Mouse (Mus musculus) left cerebral cortex, adult 18-20 months (tissue): ENCODE results near the gene Slc5a11. TPM values are rescaled to one million over a fixed set of nuclear protein-coding genes. Genes with fewer than 3 reads are reported as not detected.
A peak's percentile ranks its signal among the peaks of the same experiment; 100 is the strongest.

Experiments
- DNase-seq, 2 experiments: peaks; one replicate each; pipeline ENCODE4 v3.0.0; 2021 to 2022; ENCODE audit warnings: low spot score in 2 of 2, mixed read lengths in 1 of 2
- total RNA-seq, 2 experiments: library from RNA; stranded (reverse); gene quantifications; 2 replicates each; pipeline ENCODE4 v1.2.3; 2021

Gene Slc5a11
- total RNA-seq, 2 experiments from 2014 or later: 0.26 to 0.47 TPM

- DNase-seq: no peak
These were observed 62.0 kb downstream of the Slc5a11 start for GRCm38 (mm10) chr7:123276568-123276967.

DNA sequence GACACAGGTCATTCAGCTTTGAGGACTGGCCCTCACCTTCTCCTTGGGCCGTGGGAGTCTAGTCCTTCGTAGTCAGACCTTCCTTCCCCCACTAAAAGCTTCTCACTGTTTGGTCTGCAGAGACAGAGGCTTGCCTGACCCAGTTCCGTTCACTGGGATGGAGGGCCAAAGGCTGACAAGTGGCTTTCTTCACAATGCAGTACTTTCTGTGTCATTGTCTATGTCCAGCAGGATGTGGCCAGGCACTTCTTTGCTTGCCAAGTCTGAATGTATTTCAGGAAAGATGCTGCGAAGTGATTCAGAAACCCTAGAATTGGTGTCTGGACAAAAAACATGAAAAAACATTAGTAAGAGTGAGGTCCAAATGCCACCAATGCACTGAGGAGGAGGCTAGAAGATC is 65.2 kb downstream of the Slc5a11 start:
- no peak for DNase-seq

DNA sequence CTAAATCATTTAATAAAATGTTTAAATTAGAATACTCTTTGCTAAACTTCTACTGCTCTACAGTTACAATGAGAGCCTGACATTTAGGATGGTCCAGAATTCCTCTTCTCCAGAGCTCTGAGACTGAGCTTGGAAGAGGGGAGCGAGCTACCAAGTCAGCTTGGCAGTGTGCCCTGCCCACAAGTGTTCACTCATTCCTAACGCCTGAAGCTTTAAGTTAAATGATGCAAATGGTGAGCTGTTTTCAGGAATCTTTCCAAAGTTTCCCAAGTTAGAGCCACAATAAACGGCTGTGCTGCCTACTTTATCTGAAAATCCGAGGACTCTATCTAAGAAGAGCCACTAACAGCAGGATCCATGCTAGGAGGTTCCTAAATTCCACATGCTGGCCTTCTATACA is 69.2 kb downstream of the Slc5a11 start:
- DNase-seq: peak; percentile 35 to 56

GRCm38 (mm10) chr7:123285896-123286295 is 71.3 kb downstream of the Slc5a11 start:
- no peak for DNase-seq

DNA sequence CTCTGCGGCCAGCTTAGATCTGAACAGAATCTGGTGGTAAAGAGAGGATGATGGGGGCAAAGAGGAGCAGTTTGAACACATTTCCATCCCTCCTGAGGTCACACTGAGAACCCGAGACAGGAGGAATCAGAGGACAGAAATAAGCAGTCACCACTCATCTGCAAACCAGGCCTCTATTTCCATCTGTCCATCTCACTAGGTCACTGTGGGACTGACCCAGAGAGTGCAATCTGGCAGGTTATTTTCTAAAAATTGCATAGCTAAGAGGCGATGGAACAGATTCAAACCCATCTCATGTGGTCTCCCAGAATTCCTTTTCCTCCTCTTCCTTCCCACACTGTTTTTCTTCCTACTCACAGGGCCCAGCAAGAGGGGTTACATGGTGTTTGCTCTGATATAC is 73.3 kb downstream of the Slc5a11 start:
- DNase-seq: no peak

- no peak for DNase-seq
These were observed 74.6 kb downstream of the Slc5a11 start for GRCm38 (mm10) chr7:123289176-123289575.

DNA sequence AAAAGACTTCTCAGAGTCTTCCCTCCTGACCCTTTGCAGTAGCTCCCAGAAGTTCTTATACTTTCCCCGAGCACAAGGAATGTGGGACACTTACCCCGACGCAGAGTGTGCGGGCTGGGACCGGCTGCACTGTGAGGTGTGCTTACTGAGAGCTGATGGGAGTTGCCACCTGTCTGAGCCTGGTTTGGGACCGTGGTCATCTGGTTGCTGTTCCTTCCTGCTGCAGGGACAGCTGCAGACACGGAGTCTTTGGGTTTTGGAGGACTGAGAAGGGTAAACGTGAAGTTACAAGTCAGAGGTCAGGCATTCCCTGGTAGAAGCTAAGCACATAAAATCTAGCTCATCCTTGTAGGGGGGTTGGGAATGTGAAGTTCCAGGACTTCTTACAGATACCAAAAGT is 77.4 kb downstream of the Slc5a11 start:
- DNase-seq: no peak

- DNase-seq: no peak
These were observed 79.3 kb downstream of the Slc5a11 start for GRCm38 (mm10) chr7:123293898-123294297.

- no peak for DNase-seq
These were observed 80.8 kb downstream of the Slc5a11 start for GRCm38 (mm10) chr7:123295423-123295822.

DNA sequence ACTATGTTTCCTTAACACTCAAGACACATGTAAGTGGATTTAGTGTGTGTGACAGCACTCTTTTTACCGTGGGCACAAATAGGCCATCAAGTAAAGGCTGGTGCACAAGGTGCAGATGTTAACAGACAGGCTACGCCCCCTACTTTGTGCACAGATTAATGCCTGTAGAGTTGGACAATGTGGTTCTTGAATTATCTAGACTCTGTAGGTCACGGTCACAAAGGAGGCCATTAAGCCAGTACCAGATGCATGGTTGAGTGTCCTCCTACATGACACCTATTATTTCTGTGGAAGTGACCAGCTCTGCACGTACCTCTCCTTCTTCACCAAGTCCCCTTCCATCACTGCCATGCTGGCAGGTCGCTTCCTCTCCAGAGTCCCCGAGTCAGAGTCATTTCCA is 81.5 kb downstream of the Slc5a11 start:
- no peak for DNase-seq

DNA sequence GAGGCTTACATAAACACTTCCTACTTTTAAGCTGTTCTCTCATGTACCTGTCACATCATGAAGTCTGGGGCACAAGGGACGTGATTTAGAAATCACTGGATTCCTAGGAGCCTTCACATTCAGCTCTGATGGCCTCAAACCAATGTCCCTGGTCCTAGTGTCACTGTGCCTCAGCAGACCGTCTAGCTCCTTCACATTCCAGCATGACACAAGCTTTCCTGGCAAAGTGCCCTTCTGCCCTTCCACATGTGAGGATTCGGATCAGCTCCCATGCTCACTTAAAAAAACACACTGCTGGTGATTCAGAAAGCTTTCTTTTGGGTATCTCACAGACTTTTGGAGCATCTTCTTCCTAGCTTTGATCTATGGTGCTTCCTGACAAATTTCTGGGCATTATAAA is 83.6 kb downstream of the Slc5a11 start:
- peak in 1 of 2 experiments; percentile 37 for DNase-seq

- no peak for DNase-seq
These were observed 85.7 kb downstream of the Slc5a11 start for GRCm38 (mm10) chr7:123300258-123300657.

DNA sequence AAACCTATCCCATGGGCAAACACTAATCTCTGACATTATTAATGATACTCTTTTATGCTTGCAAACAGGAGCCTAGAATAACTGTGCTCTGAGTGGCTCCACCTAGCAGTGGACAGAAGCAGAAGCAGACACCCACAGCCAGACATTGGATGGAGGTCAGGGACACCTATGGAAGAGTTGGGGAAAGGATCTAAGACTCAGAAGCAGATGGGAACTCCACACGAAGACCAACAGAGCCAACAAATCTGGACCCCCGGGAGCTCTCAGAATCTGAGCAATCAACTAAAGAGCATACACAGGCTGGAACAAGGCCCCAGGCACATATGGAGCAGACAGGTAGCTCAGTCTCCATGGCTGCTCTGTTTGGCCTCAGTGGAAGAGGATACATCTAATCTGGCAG is 90.8 kb downstream of the Slc5a11 start:
- DNase-seq: no peak

DNA sequence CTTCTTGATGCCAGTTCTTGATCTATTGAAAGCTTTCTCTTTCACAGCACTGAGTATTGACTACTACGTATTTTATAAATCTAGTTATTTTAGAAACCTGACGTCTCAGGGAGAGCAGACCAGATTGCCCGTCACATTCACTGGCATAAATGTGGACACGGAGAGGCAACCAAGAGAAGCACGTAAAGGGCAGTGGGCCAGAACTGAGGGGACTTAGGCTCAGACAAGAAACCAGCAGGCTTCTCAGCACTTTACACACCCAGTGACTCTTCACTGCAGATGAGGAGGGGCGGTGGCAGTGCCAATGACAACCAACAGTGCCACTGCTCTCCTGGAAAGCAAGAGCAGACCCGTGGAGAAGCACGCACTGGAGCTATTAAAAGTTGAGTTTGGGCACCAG is 92.7 kb downstream of the Slc5a11 start:
- no peak for DNase-seq

DNA sequence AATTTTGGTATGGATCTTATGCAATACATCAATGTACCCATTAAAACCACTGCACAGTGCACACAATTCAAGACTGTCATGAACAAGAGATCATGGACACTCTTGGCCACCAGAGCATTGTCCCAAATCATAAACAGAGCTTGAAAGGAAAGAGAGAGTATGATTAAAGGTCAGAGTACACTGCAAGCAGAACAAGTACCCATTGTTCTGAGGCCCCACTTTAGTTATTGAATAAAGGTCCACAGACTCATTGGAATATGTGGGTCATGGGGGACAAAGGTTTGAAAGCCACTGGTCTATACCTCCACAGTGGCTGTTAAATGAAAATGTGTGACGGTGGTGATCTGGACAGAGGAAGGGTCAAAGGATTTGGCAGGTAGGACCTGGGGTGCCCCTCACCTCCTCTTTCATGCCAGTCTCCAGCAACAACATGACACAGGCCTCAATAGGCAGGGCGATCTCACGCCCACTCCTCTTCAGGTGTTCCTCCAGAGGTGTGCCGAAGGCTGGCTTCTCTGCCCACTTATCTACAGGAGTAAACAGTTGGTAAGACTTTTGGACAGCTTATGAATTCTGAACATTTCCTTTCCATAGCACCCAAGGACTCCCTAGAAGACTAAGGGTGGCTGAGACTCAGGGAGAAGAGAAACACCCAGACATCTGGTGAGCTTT is 93.4 kb downstream of the Slc5a11 start:
- DNase-seq: no peak

DNA sequence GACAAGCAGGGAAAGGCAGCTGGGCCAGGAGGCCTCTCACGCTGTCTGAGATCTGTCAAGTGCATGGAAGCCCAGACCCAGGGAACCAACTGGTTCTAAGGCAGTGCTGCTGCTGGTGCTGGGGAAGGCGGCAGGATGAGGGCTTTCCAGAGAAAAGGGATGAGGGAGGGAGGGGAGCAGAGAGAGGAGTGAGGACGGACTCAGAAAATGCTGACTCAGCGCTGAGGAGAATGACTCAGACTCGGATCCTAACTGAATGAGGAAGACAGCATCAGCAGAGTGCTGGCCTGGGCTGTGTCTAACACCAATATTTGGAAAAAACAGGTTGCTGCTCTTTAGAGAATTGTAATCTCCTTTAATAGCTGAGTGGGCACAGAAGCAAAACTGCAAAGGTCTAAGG is 97.3 kb downstream of the Slc5a11 start:
- peak in 1 of 2 experiments; percentile 39 for DNase-seq

- no peak for DNase-seq
These were observed 98.2 kb downstream of the Slc5a11 start for GRCm38 (mm10) chr7:123312738-123313137.

DNA sequence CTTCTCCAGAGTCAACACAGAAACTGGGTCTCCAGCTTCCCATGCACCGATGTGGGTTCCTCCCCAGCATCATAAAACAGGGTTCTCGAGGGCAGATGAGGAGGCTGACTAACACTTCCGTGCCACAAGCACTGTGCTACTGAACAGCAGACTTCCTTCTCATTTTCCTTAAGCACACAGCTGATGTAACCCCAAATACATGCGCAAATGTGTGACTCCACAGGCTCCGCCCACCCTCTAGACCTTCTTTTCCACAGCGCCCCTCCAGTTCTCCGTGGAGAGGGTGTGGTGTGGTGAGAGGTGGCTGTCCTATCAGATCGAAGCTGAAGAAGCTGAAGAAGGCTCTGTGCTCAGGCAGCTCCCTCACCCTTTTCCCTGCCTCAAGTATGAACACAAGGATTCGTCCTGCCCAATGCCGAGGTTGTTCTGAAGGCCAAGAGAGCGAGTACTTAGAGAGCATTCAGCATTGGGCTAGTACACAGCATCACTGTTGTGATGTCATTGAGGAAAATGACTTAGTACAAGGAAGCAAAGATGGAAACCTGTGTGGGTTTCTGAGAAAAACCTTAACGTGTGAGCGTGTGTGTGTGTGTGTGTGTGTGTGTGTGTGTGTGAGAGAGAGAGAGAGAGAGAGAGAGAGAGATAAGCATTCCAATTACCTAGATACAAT is 108.0 kb downstream of the Slc5a11 start:
- DNase-seq: no peak

Other genes starting within 250 kb of the Slc5a11 start
- gene Rbbp6, start 249.1 kb upstream of the Slc5a11 start, total RNA-seq: 10 to 100 TPM; 64.7 to 67.6 TPM
- 10 to 100 TPM; 51.5 to 52.9 TPM for gene Tnrc6a, start 90.9 kb upstream of the Slc5a11 start, total RNA-seq
- 10 to 100 TPM; 86.8 to 87.7 TPM for gene Lcmt1, start 155.0 kb downstream of the Slc5a11 start, total RNA-seq
- 10 to 100 TPM; 18.9 to 20.5 TPM for gene Arhgap17, start 155.1 kb downstream of the Slc5a11 start, total RNA-seq
- not detected for gene Aqp8, start 247.5 kb downstream of the Slc5a11 start, total RNA-seq